Mouse (Mus musculus): Measurements from ENCODE around the gene Naa60.

Naa60 gene

DNA sequence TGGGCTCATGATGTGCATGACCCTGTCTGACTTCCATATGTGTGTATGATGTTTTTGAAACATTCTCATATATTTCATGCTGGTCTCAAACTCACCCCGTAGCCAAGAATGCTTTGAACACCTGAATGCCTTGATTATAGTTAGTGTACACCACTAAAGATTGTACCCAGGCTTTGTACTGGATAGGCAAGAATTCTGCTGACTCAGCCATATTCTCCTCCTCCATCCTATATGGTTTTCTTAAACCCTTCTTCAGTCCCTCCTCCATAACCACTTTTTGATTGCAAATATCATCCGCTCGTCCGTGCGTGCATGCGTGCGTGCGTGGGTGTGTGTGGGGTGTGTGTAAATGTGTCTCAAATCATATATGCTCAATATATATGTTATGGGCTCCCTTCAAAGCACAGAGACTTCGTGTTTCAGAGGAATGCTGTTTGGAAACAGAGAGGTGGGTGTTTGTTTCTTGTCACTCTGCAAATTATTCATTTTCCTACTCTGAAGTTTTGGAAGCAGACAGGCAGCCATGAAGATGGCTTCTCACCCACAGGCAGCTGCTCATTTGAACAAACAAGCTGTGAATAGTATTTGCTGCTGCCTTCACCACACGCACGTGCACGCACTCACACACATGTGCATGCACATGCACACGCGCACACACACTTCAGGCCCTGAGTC lies 19.6 kb downstream of the Naa60 start:
- no peak for DNase-seq (ENCODE audit: low read depth)

- DNase-seq (ENCODE audit: low read depth), result no peak
Measured at GRCm38 (mm10) chr16:3893739-3894138, 21.6 kb downstream of the Naa60 start.

DNA sequence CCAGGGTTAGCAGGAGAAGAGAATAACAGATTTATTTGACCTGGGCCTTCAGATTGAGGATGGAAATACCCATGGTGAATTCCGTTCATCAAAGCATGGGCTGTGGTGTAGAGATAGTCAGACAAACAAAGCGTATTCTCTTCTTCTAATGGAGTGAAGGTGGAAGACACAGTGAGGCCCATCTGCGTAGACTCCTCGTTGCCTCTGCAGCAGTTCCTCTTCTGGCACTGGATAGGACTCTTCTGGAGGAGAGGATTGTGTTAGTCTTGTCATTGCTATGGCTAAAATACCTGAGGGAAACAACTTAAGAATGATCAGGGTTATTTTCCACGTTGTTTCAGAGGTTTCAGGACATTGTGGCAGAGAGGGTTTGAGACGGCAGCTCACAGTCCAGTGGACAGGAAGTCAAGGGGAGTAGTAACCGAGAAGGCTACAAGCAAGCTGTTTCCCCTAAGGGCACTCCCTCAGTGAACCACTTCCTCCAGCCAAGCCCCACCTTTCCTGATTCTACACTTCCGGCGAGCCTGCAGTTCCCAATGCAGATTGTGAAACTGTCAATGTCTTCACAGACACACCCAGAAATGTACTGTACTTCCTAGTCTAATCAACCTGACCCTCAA lies 23.1 kb downstream of the Naa60 start:
- DNase-seq (ENCODE audit: low read depth), result no peak

- DNase-seq (ENCODE audit: low read depth), result no peak
Measured at GRCm38 (mm10) chr16:3896046-3896445, 23.9 kb downstream of the Naa60 start.

GRCm38 (mm10) chr16:3896553-3896952 lies 24.4 kb downstream of the Naa60 start:
- no peak for DNase-seq (ENCODE audit: low read depth)

DNA sequence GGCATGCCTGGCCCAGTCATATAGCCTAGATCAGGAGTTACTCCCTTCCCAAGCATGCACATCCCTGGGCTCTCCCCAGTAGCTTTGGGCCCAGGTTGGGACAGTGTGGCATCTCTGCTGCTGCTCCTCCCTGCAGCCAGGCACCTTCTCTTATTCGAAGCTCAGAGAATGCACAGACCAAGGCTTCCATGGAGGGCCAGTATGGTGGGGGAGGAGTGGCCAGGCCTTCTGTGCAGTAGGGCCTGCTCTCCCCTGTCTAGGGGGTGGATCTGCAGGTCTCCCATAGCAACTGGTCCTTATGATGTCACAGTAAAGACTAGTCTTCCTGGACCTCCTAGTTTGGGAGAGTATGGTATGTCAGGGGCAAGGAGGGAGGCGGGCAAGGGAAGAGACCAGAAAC lies 35.3 kb downstream of the Naa60 start:
- no peak for DNase-seq (ENCODE audit: low read depth)

DNA sequence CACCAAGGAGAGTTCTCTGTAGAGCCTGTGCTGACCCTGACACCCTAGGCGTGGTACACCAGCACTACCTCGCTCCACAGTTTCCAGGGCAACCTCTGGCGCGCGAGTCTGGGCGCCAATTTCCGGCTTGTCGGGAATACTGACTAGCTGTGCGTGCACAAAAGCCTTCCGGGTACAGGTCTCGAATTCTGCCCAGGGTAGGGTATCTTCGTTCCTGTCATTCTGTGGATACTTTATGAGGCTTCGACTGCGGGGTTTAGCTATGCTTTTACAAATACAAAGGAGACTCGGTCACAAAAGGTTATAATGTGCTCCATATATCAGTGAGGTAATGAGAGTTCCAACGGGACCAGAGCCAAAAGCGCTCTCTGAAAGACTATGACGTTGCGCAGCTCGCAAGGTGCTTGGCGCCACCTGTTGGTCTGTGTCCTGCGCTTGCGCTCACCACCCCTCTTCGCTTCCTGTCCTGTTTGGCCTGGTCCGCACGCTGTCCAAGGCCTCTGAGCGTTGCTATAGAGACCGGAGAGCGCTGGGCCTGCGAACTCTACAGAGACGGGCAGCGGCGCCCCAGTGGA lies 36.4 kb downstream of the Naa60 start, which contains the start of the genes 1700037C18Rik and Cluap1:
Gene 1700037C18Rik (minus strand): TSS at position 153 of the 575 bp plus-strand sequence.
Gene Cluap1 (plus strand): TSS at position 265 of the 575 bp plus-strand sequence.
- peak; percentile 89 for DNase-seq (ENCODE audit: low read depth)

DNA sequence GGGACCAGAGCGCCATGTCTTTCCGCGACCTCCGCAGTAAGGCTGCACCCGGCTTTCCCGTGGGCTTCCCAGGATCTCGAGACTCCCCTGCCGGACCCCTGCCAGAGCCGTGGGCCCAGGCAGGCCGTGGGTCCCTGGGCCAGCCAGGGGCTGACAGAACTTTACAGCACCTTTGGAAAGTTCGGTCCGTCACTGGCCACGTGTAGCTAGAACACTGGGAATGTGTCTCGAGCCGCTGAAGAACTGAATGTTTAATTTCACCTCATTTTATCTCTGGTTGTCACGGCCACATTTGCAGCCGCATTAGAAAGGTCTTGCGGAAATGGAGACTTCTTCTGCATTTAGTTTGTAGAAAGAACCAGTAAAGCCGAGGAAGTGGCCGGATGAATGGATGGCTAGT lies 36.9 kb downstream of the Naa60 start:
- DNase-seq (ENCODE audit: low read depth), result no peak

DNA sequence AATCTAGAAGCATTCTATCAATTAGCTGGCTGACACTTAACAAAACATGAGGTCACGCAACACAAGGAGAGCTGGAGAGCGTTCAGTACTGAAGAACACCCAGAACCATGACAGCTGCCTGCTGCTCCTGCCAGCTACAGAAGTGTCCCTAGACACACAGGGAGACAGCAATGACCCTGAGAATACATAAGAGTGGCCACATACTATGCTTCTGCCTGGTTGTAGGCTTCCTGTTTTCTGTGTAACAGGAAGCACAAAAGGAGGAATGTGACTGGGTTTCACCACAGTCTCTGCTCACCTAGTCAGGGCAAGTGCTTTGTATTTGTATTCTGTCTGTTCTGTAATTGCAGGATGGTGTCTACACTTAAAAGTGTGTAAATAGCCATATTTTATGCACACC lies 48.6 kb downstream of the Naa60 start:
- DNase-seq (ENCODE audit: low read depth), result no peak

GRCm38 (mm10) chr16:3923515-3923914 lies 51.3 kb downstream of the Naa60 start:
- no peak for DNase-seq (ENCODE audit: low read depth)

DNA sequence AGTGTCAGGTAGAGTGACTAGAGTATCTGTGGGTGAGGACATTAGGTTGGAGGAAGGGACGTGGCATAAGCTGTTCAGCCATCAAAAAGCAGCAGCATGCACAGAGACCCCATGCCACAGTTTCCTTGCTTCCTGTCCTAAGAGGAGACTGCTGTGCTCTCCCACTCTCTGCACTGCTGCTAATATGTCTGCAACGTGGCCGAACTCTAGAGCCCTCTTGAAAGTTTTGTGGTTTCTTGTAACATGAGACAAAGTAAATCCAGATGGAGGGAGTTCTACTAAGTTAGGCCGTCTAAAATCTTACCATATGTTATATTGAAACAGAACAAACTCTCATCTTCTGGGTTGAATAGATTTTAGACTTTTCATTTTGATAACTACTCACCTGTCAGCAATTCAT lies 51.8 kb downstream of the Naa60 start:
- peak; percentile 29 for DNase-seq (ENCODE audit: low read depth)

GRCm38 (mm10) chr16:3928582-3928981 lies 56.4 kb downstream of the Naa60 start:
- DNase-seq (ENCODE audit: low read depth), result no peak

DNA sequence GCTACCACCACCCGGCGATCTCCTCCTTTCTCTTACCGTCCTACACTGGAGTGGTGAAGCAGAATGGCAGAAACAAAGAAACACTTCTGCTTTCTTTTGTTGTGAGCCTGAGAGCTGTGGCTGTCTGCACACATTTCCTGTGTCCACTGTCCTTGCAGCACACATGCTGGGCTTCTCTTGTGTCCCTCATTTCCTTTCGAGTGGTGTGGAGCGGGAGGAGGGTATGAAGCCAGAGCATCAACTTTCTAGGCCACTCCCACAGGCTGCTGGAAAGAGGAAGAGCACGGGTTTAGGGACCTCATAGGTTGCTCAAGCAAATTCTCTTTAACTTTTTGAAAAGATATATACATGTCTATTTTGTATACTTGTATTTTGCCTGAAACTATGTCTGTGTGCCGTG lies 57.0 kb downstream of the Naa60 start:
- no peak for DNase-seq (ENCODE audit: low read depth)

- DNase-seq (ENCODE audit: low read depth), result no peak
Measured at GRCm38 (mm10) chr16:3933536-3933935, 61.4 kb downstream of the Naa60 start.

- peak; percentile 39 for DNase-seq (ENCODE audit: low read depth)
Measured at GRCm38 (mm10) chr16:3934091-3934490, 61.9 kb downstream of the Naa60 start.

- no peak for DNase-seq (ENCODE audit: low read depth)
Measured at GRCm38 (mm10) chr16:3934701-3935100, 62.5 kb downstream of the Naa60 start.

DNA sequence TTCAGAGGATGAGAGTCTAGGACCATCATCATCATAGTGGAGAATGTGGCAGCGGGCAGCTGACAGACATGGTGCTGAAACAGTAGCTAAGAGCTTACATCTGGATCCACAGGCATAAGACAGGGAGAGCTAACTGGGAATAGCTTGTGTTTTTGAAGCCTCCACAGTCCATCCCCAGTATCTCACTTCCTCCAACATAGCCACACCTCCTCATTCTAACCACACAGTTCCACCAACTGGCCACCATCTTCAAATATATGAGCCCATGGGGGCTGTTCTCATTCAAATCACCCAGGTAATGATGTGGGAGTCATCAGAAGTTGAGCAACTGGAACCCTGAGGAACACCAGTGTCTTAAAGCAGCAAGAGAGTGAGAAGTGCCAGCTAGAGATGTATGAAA lies 79.0 kb downstream of the Naa60 start:
- no peak for DNase-seq (ENCODE audit: low read depth)

Data from fibroblast of lung, adult 2 months (primary cell).